Mouse (Mus musculus) forebrain, embryonic 16.5 days (tissue): Measurements from ENCODE around the gene Phgr1. TPM values are rescaled to one million over a fixed set of nuclear protein-coding genes. Genes with fewer than 3 reads are reported as not detected.

Experiments used
- ATAC-seq: fragments of 200-750 bp; cut with Nextera tagmentation; 2 replicates; pipeline ENCODE4 v1.8.0; 2017; ENCODE audit warnings: mild to moderate bottlenecking, moderate library complexity
- H3K27ac ChIP-seq: fragments of 300-500 bp; sonication (generic); 2 replicates; pipeline ENCODE4 v1.5.1; 2014; ENCODE audit warnings: low read length, control low read depth
- H3K27me3 ChIP-seq: fragments of 300-500 bp; sonication (generic); replicated peaks from 2 replicates; pipeline ENCODE4 v1.6.1; 2014; ENCODE audit warnings: low read length; ENCODE audit not compliant: control insufficient read depth, insufficient read depth
- H3K36me3 ChIP-seq: fragments of 300-500 bp; sonication (generic); 2 replicates; pipeline ENCODE4 v1.6.1; 2014; ENCODE audit not compliant: control insufficient read depth, insufficient read depth
- H3K4me1 ChIP-seq: fragments of 300-500 bp; sonication (generic); replicated peaks from 2 replicates; pipeline ENCODE4 v1.6.1; 2014; ENCODE audit warnings: low read length; ENCODE audit not compliant: control insufficient read depth, insufficient read depth
- H3K4me2 ChIP-seq: fragments of 300-500 bp; sonication (generic); 2 replicates; pipeline ENCODE4 v1.6.1; 2014; ENCODE audit warnings: mild to moderate bottlenecking, low read length, control low read depth
- H3K4me3 ChIP-seq: fragments of 300-500 bp; sonication (generic); replicated peaks from 2 replicates; pipeline ENCODE4 v1.5.1; 2014; ENCODE audit warnings: mild to moderate bottlenecking, low read length, control low read depth
- H3K9ac ChIP-seq: fragments of 300-500 bp; sonication (generic); replicated peaks from 2 replicates; pipeline ENCODE4 v1.6.1; 2014; ENCODE audit warnings: low read depth, low read length, control low read depth
- H3K9me3 ChIP-seq: fragments of 300-500 bp; sonication (generic); 2 replicates; pipeline ENCODE4 v1.6.1; 2016; ENCODE audit warnings: low read length; ENCODE audit not compliant: control insufficient read depth
- WGBS: fragments of 180-500 bp; shearing (Covaris S2); extraction: QIAGEN DNeasy Blood & Tissue Kit; methylation state at CpG from one replicate; pipeline ENCODE4 v1.1.7; 2014; 5-methylcytosine and 5-hydroxymethylcytosine counted together
- polyA plus RNA-seq: library from polyadenylated mRNA; unstranded; fragments of >200 nt; fragmentation: Nextera tagmentation; extraction: Ambion mirVana; gene quantifications from 2 replicates; pipeline ENCODE4 v1.2.1, GENCODE M21; 2015

The Phgr1 gene
- polyA plus RNA-seq, 1 experiment from 2014 or later = not detected

DNA sequence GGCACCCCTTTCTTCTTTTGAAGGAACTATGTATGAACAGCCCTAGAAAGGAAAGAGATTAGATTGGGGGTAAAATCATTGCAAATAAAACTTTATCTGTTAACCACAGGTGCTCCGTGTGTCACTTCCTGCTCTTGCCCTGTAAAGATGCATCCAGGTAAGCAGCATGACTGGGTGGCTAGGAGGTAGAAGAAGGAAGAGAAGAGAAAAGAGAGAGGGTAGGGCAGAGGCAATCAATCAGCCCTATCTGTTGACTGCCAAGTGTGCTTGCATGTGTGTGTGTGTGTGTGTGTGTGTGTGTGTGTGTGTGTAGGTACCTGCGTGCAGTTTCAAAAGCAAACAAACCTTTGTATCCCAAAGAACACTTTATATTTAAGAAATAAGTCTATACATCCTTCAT lies 2.0 kb downstream of the Phgr1 start:
- WGBS = 100% methylated on average over 2 of the region's 2 CpGs

DNA sequence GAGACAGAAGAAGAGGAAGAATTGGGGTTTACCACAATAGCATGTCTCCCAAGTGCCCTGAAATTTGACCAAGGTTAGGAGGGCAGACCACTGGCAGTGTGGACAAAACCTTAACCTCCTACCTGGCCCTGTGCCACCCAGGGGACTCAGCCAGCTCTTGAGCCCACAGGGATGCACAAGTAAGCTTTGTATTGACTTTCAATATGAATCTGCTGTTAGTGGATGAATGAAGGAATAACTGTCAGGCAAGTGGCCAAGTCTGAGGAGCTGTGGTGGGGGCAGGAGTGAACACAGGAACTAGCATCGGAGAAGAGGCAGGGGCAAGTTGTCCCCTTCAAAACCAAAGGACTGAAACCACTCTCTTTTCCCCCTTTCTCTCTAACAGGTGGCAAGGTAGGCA lies 2.8 kb downstream of the Phgr1 start:
- Histone ChIP-seq H3K9me3 (no peaks in the 10 kb centered on the region), H3K4me2 (no peak overlapping the region), H3K4me3 (no peak overlapping the region), H3K4me1 (peaks cover 25% of the 10 kb centered on the region), H3K27me3 (0 out of 2 replicates have a peak, but pooled peaks cover 3% of the 10 kb centered on the region), H3K9ac (no peak overlapping the region; the same call in 1 of the 2 replicates), H3K27ac (peak overlapping the region; percentile 37; the same call in 1 of the 2 replicates), H3K36me3 (no peaks in the 10 kb centered on the region)
- WGBS = 35% methylated on average over 1 of the region's 1 CpGs
- no peak for ATAC-seq

More for the DNA sequence above, 2.0 kb downstream of the Phgr1 start:
- Histone ChIP-seq H3K27me3 (0 out of 2 replicates have a peak, but pooled peaks cover 3% of the 10 kb centered on the region), H3K4me1 (peaks cover 21% of the 10 kb centered on the region), H3K4me3 (no peak overlapping the region), H3K27ac (no peak overlapping the region), H3K36me3 (no peaks in the 10 kb centered on the region), H3K4me2 (no peak overlapping the region), H3K9ac (no peak overlapping the region), H3K9me3 (no peaks in the 10 kb centered on the region)
- no peak for ATAC-seq

DNA sequence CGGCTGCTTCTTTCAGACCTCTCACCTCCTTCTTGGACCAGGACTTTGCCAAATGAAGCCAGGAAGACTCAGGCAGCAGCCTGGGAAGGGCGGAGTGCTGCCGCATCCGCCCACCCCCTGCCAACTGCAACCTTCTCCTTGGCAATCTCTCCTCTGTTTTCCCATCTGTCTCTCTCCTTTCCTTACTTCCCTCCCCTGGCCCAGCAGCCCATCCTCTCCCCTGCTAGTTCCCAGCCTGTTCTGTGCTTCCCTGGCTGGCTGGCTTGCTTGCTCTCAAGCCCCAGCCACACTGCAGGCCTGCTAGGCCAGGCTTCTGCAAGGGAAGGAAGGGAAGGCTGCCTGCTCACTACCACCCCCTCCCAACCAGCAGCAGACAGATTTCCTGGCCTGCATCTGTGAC lies 3.3 kb downstream of the Phgr1 start:
- peak; percentile 62 for ATAC-seq
- WGBS = 63% methylated on average over 3 of the region's 4 CpGs
- peaks cover 28% of the 10 kb centered on the region for H3K4me1 ChIP-seq
- H3K36me3 ChIP-seq = no peaks in the 10 kb centered on the region
- peak overlapping the region; percentile 73 for H3K27ac ChIP-seq
- H3K27me3 ChIP-seq = 0 out of 2 replicates have a peak, but pooled peaks cover 3% of the 10 kb centered on the region
- peak overlapping the region; percentile 7; the same call in 1 of the 2 replicates for H3K9ac ChIP-seq
- H3K4me2 ChIP-seq = no peak overlapping the region
- H3K4me3 ChIP-seq = no peak overlapping the region
- no peaks in the 10 kb centered on the region for H3K9me3 ChIP-seq

DNA sequence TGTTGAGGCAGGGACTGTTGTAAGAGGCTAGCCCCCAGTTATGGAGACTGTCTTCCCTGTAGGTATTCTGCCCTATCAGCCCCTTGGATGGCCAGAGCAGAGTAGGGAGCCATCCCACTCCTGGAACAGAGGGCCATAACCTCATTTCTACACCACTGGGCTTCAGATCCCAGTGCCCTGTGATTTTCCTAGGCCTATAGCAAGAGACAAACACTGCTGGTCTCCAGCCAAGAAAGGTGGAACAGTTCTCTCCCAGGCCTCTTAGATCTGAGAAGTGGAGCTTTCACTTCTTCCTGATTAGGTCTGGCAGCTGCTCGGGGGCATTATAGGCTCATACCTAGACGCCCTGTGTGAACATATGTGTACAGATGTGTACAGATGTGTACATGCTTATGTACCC lies 3.7 kb downstream of the Phgr1 start:
- Histone ChIP-seq H3K27me3 (no peaks in the 10 kb centered on the region), H3K9me3 (no peaks in the 10 kb centered on the region), H3K4me1 (peaks cover 30% of the 10 kb centered on the region), H3K9ac (0 out of 2 replicates have a peak overlapping the region, but pooled peaks have one; percentile 7), H3K36me3 (no peaks in the 10 kb centered on the region), H3K4me3 (no peak overlapping the region), H3K4me2 (no peak overlapping the region), H3K27ac (peak overlapping the region; percentile 73)
- ATAC-seq = no peak
- 80% methylated on average over 2 of the region's 2 CpGs for WGBS

DNA sequence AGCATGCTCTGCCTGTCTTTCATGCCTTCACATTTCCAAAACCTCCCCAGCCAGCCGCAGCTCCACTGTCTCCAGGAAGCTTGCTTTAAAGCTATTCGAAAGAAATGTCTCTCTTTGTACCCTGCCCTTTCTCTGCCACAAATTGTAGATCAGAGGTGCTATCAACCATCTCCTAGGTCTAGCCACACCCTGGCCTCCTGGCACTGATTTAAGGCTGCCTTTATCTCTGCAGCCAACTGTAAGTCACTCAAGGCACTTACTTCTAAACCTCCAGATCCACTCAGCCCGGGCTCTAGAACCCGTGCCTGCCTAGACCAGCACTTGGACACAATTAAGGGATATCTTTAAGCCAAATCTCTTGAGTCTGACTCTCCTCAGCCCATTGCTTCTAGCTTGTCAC lies 5.8 kb downstream of the Phgr1 start:
- H3K4me3 ChIP-seq = no peak overlapping the region
- H3K4me1 ChIP-seq = peaks cover 30% of the 10 kb centered on the region
- no peaks in the 10 kb centered on the region for H3K9me3 ChIP-seq
- WGBS = 86% methylated on average over 4 of the region's 4 CpGs
- no peak overlapping the region for H3K9ac ChIP-seq
- no peaks in the 10 kb centered on the region for H3K27me3 ChIP-seq
- ATAC-seq = no peak
- H3K36me3 ChIP-seq = no peaks in the 10 kb centered on the region
- H3K27ac ChIP-seq = no peak overlapping the region
- no peak overlapping the region for H3K4me2 ChIP-seq

DNA sequence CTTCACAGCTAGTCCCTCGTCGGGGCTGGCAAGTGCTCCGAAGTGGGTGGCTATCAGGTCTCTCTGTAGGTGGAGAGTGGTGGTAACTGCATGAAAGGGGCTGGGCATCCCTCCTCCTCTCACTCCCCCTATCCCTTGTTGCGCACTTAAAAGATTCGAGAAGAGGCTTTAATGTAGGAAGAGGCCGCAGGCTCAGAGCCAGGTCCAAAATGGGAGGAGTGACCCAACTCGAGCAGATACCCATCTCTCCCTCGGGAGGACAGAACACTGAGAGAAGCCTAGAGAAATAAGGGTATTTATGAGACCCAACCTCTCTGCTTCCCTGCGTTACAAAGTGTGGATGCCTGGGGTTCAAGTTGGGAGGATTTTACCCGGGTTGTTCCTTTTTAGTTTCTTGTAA lies 6.5 kb downstream of the Phgr1 start:
- H3K9me3 ChIP-seq = no peaks in the 10 kb centered on the region
- H3K9ac ChIP-seq = peak overlapping the region; percentile 51
- 6% methylated on average over 10 of the region's 10 CpGs for WGBS
- peak; percentile 1; the same call in 1 of the 2 replicates for ATAC-seq
- peak overlapping the region; percentile 48 for H3K4me3 ChIP-seq
- peak overlapping the region; percentile 30 for H3K27ac ChIP-seq
- no peaks in the 10 kb centered on the region for H3K36me3 ChIP-seq
- peak overlapping the region; percentile 69 for H3K4me2 ChIP-seq
- no peaks in the 10 kb centered on the region for H3K27me3 ChIP-seq
- H3K4me1 ChIP-seq = peaks cover 30% of the 10 kb centered on the region

DNA sequence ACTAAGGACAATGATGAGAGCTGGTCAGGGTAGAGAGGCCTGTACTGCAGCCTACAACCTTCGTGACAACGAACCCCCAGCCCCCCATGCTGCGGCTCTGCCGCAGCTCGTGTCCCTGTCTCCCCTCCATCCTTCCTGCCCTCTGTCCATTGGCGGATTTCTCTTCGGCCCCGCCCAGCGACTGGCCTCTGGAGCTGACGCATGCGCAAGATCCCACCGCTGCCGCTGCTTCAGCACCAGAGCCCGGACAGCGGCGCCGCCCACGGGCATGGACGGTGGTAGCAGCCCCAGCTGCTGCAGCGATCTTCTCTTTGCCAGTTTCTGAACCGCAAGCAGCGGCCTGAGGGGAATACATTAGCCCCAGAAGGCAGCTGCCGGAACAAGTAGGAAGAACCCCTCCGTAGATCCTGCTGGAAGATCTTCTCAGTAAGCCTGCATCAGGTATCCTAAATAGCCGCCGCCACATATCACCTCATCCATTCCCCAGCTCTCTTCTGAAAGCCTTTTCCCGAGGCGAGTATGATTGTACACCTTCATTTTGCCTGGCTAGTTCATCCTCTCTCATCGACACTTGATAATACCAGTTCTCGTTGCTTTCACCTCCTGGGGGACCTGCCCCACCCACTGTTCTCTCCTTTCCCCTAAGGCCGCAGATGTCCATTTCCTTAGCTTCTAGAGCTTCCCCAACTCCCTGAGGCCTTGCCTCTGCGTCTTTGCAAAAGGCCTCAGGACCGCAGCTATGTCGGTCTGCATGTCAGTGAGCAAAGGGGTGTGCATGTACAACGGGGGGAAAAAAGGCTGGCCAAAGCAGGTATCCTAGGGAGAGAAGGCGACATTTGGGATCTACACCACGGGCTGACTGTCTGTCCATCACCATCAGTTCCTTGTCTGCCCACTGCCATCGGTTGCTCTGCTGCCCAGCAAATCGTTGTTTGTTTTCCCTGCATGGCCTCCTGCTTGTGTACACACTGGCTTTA lies 7.2 kb downstream of the Phgr1 start, which contains the start of gene Disp2:
Gene Disp2 (plus strand): TSS at position 216 of the 977 bp plus-strand sequence.
- Histone ChIP-seq H3K4me1 (peaks cover 30% of the 10 kb centered on the region), H3K4me2 (peak within 1 kb of the TSS; percentile 69), H3K4me3 (peak within 1 kb of the TSS; percentile 48), H3K27ac (peak within 1 kb of the TSS; percentile 39), H3K9me3 (no peaks in the 10 kb centered on the region), H3K36me3 (no peaks in the 10 kb centered on the region), H3K27me3 (no peaks in the 10 kb centered on the region), H3K9ac (peak within 1 kb of the TSS; percentile 51)
- peak; percentile 93 for ATAC-seq
- WGBS = 11% methylated on average over 39 of the region's 39 CpGs

DNA sequence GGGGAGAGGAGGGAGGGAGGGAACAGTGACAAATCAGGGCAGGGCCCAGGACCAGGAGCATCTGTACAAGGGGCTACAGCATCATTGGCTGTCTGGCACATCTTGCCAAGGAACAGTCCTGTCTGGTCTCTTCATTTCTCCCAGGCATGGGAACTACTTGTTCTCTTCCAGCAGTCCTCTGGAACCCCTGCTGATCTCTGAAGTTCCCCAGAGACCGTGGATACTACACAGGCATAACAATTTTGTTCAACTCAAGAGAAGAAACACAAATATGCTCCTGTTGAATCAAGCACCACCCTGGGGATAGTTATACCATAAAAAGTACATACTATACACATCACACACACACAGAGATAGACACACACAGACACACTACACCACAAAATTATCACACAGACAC lies 8.5 kb downstream of the Phgr1 start:
- no peak overlapping the region for H3K9ac ChIP-seq
- H3K9me3 ChIP-seq = no peaks in the 10 kb centered on the region
- no peak overlapping the region for H3K27ac ChIP-seq
- no peaks in the 10 kb centered on the region for H3K36me3 ChIP-seq
- H3K4me2 ChIP-seq = no peak overlapping the region
- WGBS = 43% methylated on average over 1 of the region's 1 CpGs
- no peak for ATAC-seq
- H3K4me3 ChIP-seq = no peak overlapping the region
- no peaks in the 10 kb centered on the region for H3K27me3 ChIP-seq
- H3K4me1 ChIP-seq = peaks cover 18% of the 10 kb centered on the region

DNA sequence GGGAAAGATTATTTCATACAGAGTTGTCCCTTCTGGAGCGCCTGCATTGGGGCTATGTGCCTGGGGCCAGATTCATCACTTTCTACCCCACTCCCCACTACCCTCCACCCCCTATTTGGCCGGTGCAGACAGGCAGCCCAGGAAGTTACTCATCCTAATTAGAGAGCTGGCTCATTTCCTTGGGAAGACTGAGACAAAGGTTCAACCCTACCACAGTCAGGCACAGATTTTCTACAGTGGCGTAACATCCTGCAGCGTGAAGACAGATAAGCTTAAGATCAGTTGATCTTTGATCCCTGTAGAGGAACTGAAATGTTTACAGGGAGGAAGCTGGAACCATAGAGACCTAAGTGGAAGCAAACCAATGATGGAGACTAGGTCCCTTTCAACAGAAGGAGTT lies 9.7 kb downstream of the Phgr1 start:
- Histone ChIP-seq H3K9me3 (no peaks in the 10 kb centered on the region), H3K27me3 (no peaks in the 10 kb centered on the region), H3K4me3 (no peak overlapping the region), H3K36me3 (no peaks in the 10 kb centered on the region), H3K27ac (no peak overlapping the region), H3K4me1 (peaks cover 14% of the 10 kb centered on the region), H3K4me2 (no peak overlapping the region), H3K9ac (no peak overlapping the region)
- ATAC-seq = no peak
- 66% methylated on average over 4 of the region's 4 CpGs for WGBS
